12 mouse cellular contexts compared by ENCODE assay signal in genomic region chr2:157692365-157692932, GRCm38 (mm10). TPM values are rescaled to one million over a fixed set of nuclear protein-coding genes. Genes with fewer than 3 reads are reported as not detected.
DNase-seq lines count a peak whose midpoint lies in the region; ATAC-seq and TF ChIP-seq lines count a peak whose summit lies in the region.
"Had no signal": no experiment of that assay in that cellular context is flagged by ENCODE, and none has a peak within 500 bp of the region (broad histone marks: within the 10 kb centered on the region; RNA-seq: fewer than 3 reads in every experiment).

No protein-coding gene starts in this region.

- peak overlapping the region; percentile 20; the same call in 1 of the 2 replicates for H3K27ac ChIP-seq in kidney, postnatal 0 days
- H3K27ac ChIP-seq in hindbrain, embryonic 14.5 days: peak overlapping the region; percentile 66
- H3K27ac ChIP-seq in midbrain, embryonic 13.5 days: peak overlapping the region; percentile 59
- H3K27ac ChIP-seq: liver, embryonic 13.5 days; macrophage had no signal

- H3K4me1 ChIP-seq in kidney, postnatal 0 days (replicated peaks; ENCODE audit: insufficient read depth, low read length): peaks cover 27% of the 10 kb centered on the region
- peaks cover 30% of the 10 kb centered on the region for H3K4me1 ChIP-seq in hindbrain, embryonic 14.5 days (replicated peaks; ENCODE audit: control insufficient read depth, insufficient read depth, low read length)
- peaks cover 40% of the 10 kb centered on the region for H3K4me1 ChIP-seq in midbrain, embryonic 13.5 days (replicated peaks)
- H3K4me1 ChIP-seq: liver, embryonic 13.5 days had no signal

- no peak overlapping the region for H3K9ac ChIP-seq in kidney, postnatal 0 days (ENCODE audit: low read depth, low read length)
- H3K9ac ChIP-seq in hindbrain, embryonic 14.5 days: no peak overlapping the region
- H3K9ac ChIP-seq in midbrain, embryonic 13.5 days (replicated peaks): peak overlapping the region; percentile 36; the same call in 1 of the 2 replicates
- H3K9ac ChIP-seq: liver, embryonic 13.5 days had no signal

- no peaks in the 10 kb centered on the region for H3K27me3 ChIP-seq in kidney, postnatal 0 days (ENCODE audit: insufficient read depth, low read length)
- H3K27me3 ChIP-seq in hindbrain, embryonic 14.5 days (ENCODE audit: control insufficient read depth, insufficient read depth, low read length): no peaks in the 10 kb centered on the region
- H3K27me3 ChIP-seq in midbrain, embryonic 13.5 days: peaks cover 4% of the 10 kb centered on the region; the same call in 1 of the 2 replicates

- DNase-seq in kidney, postnatal 0 days (ENCODE audit: low spot score): peak; percentile 49
- DNase-seq in kidney, adult 11 months: no peak
- peak; percentile 58 for DNase-seq in embryo, embryonic 9.5 days (ENCODE audit: extremely low spot score)
- DNase-seq in hindbrain, embryonic 14.5 days (ENCODE audit: low spot score): no peak
- DNase-seq in left cerebral cortex, postnatal 25 days (ENCODE audit: low spot score in 2 of 2): no peak
- no peak for DNase-seq in layer of hippocampus, adult 11-12 months (ENCODE audit: low spot score)
- DNase-seq in spleen, postnatal 14 days (ENCODE audit: low spot score in 2 of 2): no peak
- DNase-seq: cerebellum, postnatal 14 days; heart, postnatal 4 days; liver, embryonic 13.5 days had no signal

- H3K4me3 ChIP-seq in kidney, postnatal 0 days (replicated peaks; ENCODE audit: low read depth, low read length): no peak overlapping the region
- no peak overlapping the region for H3K4me3 ChIP-seq in hindbrain, embryonic 14.5 days (replicated peaks; ENCODE audit: low read length)
- no peak overlapping the region for H3K4me3 ChIP-seq in midbrain, embryonic 13.5 days (replicated peaks)
- H3K4me3 ChIP-seq: liver, embryonic 13.5 days had no signal

- peak; percentile 36; the same call in 1 of the 2 replicates for ATAC-seq in kidney, postnatal 0 days (replicated peaks; ENCODE audit: low FRiP score, low read depth)
- ATAC-seq in hindbrain, embryonic 14.5 days (ENCODE audit: low FRiP score): no peak
- ATAC-seq in midbrain, embryonic 13.5 days: no peak

- TF ChIP-seq CTCF in kidney, postnatal 0 days (IDR thresholded peaks at IDR 0.05; ENCODE audit: low read depth): no peak

- WGBS in kidney, postnatal 0 days: 17% methylated on average over 17 of the region's 17 CpGs
- WGBS in hindbrain, embryonic 14.5 days: 17% methylated on average over 17 of the region's 17 CpGs
- 17% methylated on average over 17 of the region's 17 CpGs for WGBS in midbrain, embryonic 13.5 days

- no peaks in the 10 kb centered on the region for H3K36me3 ChIP-seq in kidney, postnatal 0 days (ENCODE audit: insufficient read depth, low read length)
- H3K36me3 ChIP-seq in hindbrain, embryonic 14.5 days (replicated peaks; ENCODE audit: control insufficient read depth, insufficient read depth): no peaks in the 10 kb centered on the region
- H3K36me3 ChIP-seq in midbrain, embryonic 13.5 days: no peaks in the 10 kb centered on the region
- H3K36me3 ChIP-seq: liver, embryonic 13.5 days had no signal

- no peaks in the 10 kb centered on the region for H3K9me3 ChIP-seq in kidney, postnatal 0 days (replicated peaks; ENCODE audit: low read length)
- H3K9me3 ChIP-seq in hindbrain, embryonic 14.5 days (ENCODE audit: control insufficient read depth, low read length): no peaks in the 10 kb centered on the region
- no peaks in the 10 kb centered on the region for H3K9me3 ChIP-seq in midbrain, embryonic 13.5 days
- H3K9me3 ChIP-seq: liver, embryonic 13.5 days had no signal

- intact Hi-C loops in left cerebral cortex, postnatal 25 days (cut with DNase I): no loop called here

- H3K4me2 ChIP-seq in kidney, postnatal 0 days (ENCODE audit: low read length): no peak overlapping the region
- H3K4me2 ChIP-seq in hindbrain, embryonic 14.5 days (replicated peaks): no peak overlapping the region
- H3K4me2 ChIP-seq in midbrain, embryonic 13.5 days (replicated peaks): no peak overlapping the region
- H3K4me2 ChIP-seq: liver, embryonic 13.5 days had no signal

RNA-seq across cellular contexts. Expression of gene Ctnnbl1, which starts 44.8 kb away (rescaled TPM):
- polyA plus RNA-seq in kidney, postnatal 0 days (2015; fragmentation: Nextera tagmentation; extraction: Ambion mirVana): 46.3 and 51.8 TPM in 2 replicates
- polyA plus RNA-seq in hindbrain, embryonic 14.5 days (2014; fragmentation: Nextera tagmentation; extraction: Ambion mirVana): 53.3 and 59.5 TPM in 2 replicates
- 87.5 and 87.8 TPM in 2 replicates for polyA plus RNA-seq in midbrain, embryonic 13.5 days (2015; fragmentation: Nextera tagmentation; extraction: Ambion mirVana)
- total RNA-seq in left cerebral cortex, postnatal 25 days (2021): 10 to 100 TPM; 29.1 to 29.4 TPM

Comparison
In these comparisons a context has a peak if more than half of its experiments do, and no peak if none do; other contexts are left out.
1. DNase-seq: peak in kidney, postnatal 0 days (single experiment) and embryo, embryonic 9.5 days (single experiment); none in kidney, adult 11 months (single experiment), hindbrain, embryonic 14.5 days (single experiment), left cerebral cortex, postnatal 25 days (0 of 2), layer of hippocampus, adult 11-12 months (single experiment) and spleen, postnatal 14 days (0 of 2).
2. Peak in every context shown above with its lines, with median percentiles within 50 percentile points of each other: H3K27ac ChIP-seq.